In genomic region chr13:31531186-31531585, GRCm38 (mm10) we compare ENCODE assay signal across 24 mouse cellular contexts. TPM values are rescaled to one million over a fixed set of nuclear protein-coding genes. Genes with fewer than 3 reads are reported as not detected.
A peak's percentile ranks its signal among the peaks of the same experiment; 100 is the strongest.
DNase-seq lines count a peak whose midpoint lies in the region; ATAC-seq and TF ChIP-seq lines count a peak whose summit lies in the region.
"Had no signal": no experiment of that assay in that cellular context is flagged by ENCODE, and none has a peak within 500 bp of the region (broad histone marks: within the 10 kb centered on the region; RNA-seq: fewer than 3 reads in every experiment).

No protein-coding gene starts in this region.

- ATAC-seq in hindbrain, embryonic 12.5 days (ENCODE audit: low FRiP score): 0 out of 2 replicates have a peak, but pooled peaks have one; percentile 8
- no peak for ATAC-seq in hindbrain, embryonic 16.5 days
- no peak for ATAC-seq in liver, embryonic 12.5 days
- ATAC-seq in liver, embryonic 16.5 days (ENCODE audit: low read depth): peak; percentile 81
- ATAC-seq: forebrain, embryonic 16.5 days had no signal

- no peaks in the 10 kb centered on the region for H3K36me3 ChIP-seq in hindbrain, embryonic 12.5 days
- no peaks in the 10 kb centered on the region for H3K36me3 ChIP-seq in hindbrain, embryonic 16.5 days (ENCODE audit: control insufficient read depth, insufficient read depth, low read length)
- H3K36me3 ChIP-seq in liver, adult 2 months (ENCODE audit: control insufficient read depth, insufficient read depth, low read length): no peaks in the 10 kb centered on the region
- H3K36me3 ChIP-seq in liver, embryonic 12.5 days: no peaks in the 10 kb centered on the region
- no peaks in the 10 kb centered on the region for H3K36me3 ChIP-seq in liver, embryonic 16.5 days (ENCODE audit: control insufficient read depth, insufficient read depth)
- H3K36me3 ChIP-seq in myocyte (ENCODE audit: control insufficient read depth, insufficient read depth): no peaks in the 10 kb centered on the region
- H3K36me3 ChIP-seq: embryonic facial prominence, embryonic 13.5 days; forebrain, embryonic 12.5 days; heart, embryonic 13.5 days had no signal

- H3K4me2 ChIP-seq in hindbrain, embryonic 12.5 days (replicated peaks): no peak overlapping the region
- H3K4me2 ChIP-seq in hindbrain, embryonic 16.5 days (ENCODE audit: low read length): no peak overlapping the region
- H3K4me2 ChIP-seq in liver, embryonic 12.5 days: no peak overlapping the region
- no peak overlapping the region for H3K4me2 ChIP-seq in liver, embryonic 16.5 days (ENCODE audit: low read depth, low read length)
- peak overlapping the region; percentile 67 for H3K4me2 ChIP-seq in myocyte (ENCODE audit: low read depth)
- H3K4me2 ChIP-seq: embryonic facial prominence, embryonic 13.5 days; forebrain, embryonic 12.5 days; heart, embryonic 13.5 days; hindbrain, embryonic 14.5 days had no signal

- H3K27me3 ChIP-seq in hindbrain, embryonic 12.5 days: peaks cover 22% of the 10 kb centered on the region
- H3K27me3 ChIP-seq in hindbrain, embryonic 16.5 days (replicated peaks; ENCODE audit: control insufficient read depth, insufficient read depth, low read length): peaks cover 3% of the 10 kb centered on the region
- no peaks in the 10 kb centered on the region for H3K27me3 ChIP-seq in liver, adult 2 months (ENCODE audit: control insufficient read depth, insufficient read depth, low read length)
- no peaks in the 10 kb centered on the region for H3K27me3 ChIP-seq in liver, embryonic 12.5 days (replicated peaks)
- no peaks in the 10 kb centered on the region for H3K27me3 ChIP-seq in liver, embryonic 16.5 days (ENCODE audit: control insufficient read depth, insufficient read depth, low read depth, low read length)
- no peaks in the 10 kb centered on the region for H3K27me3 ChIP-seq in myocyte (ENCODE audit: control insufficient read depth, insufficient read depth, insufficient read length)
- H3K27me3 ChIP-seq: embryonic facial prominence, embryonic 13.5 days; forebrain, embryonic 12.5 days; heart, embryonic 13.5 days had no signal

- TF ChIP-seq POLR2A in liver, adult 2 months (IDR thresholded peaks at IDR 0.05; ENCODE audit: extremely low read depth, insufficient read depth, low read length): no peak
- TF ChIP-seq POLR2A in myocyte (IDR thresholded peaks at IDR 0.05; ENCODE audit: insufficient read length, low read depth): no peak

- H3K4me3 ChIP-seq in hindbrain, embryonic 12.5 days: no peak overlapping the region
- no peak overlapping the region for H3K4me3 ChIP-seq in hindbrain, embryonic 16.5 days (ENCODE audit: low read length)
- H3K4me3 ChIP-seq in liver, adult 2 months (ENCODE audit: insufficient read depth, low read depth, low read length): no peak overlapping the region
- no peak overlapping the region for H3K4me3 ChIP-seq in liver, embryonic 12.5 days
- H3K4me3 ChIP-seq in liver, embryonic 16.5 days (ENCODE audit: low read depth, low read length): no peak overlapping the region
- H3K4me3 ChIP-seq in myocyte: no peak overlapping the region
- H3K4me3 ChIP-seq: embryonic facial prominence, embryonic 13.5 days; forebrain, embryonic 12.5 days; heart, adult 2 months; heart, embryonic 13.5 days had no signal

- H3K79me2 ChIP-seq in liver, adult 2 months (ENCODE audit: control insufficient read depth, insufficient read depth, low read length): no peaks in the 10 kb centered on the region
- H3K79me2 ChIP-seq in myocyte (ENCODE audit: control insufficient read depth, insufficient read depth): no peaks in the 10 kb centered on the region

- no peak overlapping the region for H3K9ac ChIP-seq in hindbrain, embryonic 12.5 days
- no peak overlapping the region for H3K9ac ChIP-seq in hindbrain, embryonic 16.5 days (ENCODE audit: low read depth, low read length)
- 0 out of 2 replicates have a peak overlapping the region, but pooled peaks have one; percentile 48 for H3K9ac ChIP-seq in liver, adult 2 months (ENCODE audit: low read depth, low read length)
- H3K9ac ChIP-seq in liver, embryonic 12.5 days: no peak overlapping the region
- no peak overlapping the region for H3K9ac ChIP-seq in liver, embryonic 16.5 days (ENCODE audit: low read depth, low read length)
- H3K9ac ChIP-seq: embryonic facial prominence, embryonic 13.5 days; forebrain, embryonic 12.5 days; heart, embryonic 13.5 days; hindbrain, embryonic 14.5 days had no signal

- TF ChIP-seq CTCF in liver, adult 2 months (IDR thresholded peaks at IDR 0.05; ENCODE audit: low read depth, low read length): 0 out of 2 replicates have a peak, but pooled peaks have one; percentile 10

- H3K27ac ChIP-seq in hindbrain, embryonic 12.5 days: no peak overlapping the region
- no peak overlapping the region for H3K27ac ChIP-seq in hindbrain, embryonic 16.5 days (ENCODE audit: low read depth, low read length)
- H3K27ac ChIP-seq in liver, adult 2 months (replicated peaks; ENCODE audit: insufficient read depth, low read depth, low read length): peak overlapping the region; percentile 81
- no peak overlapping the region for H3K27ac ChIP-seq in liver, embryonic 12.5 days
- peak overlapping the region; percentile 41; the same call in 1 of the 2 replicates for H3K27ac ChIP-seq in liver, embryonic 16.5 days (ENCODE audit: low read length)
- H3K27ac ChIP-seq: embryonic facial prominence, embryonic 13.5 days; forebrain, embryonic 12.5 days; heart, adult 2 months; heart, embryonic 13.5 days; hindbrain, embryonic 14.5 days had no signal

- peak; percentile 94 for DNase-seq in liver, adult 2 months (ENCODE audit: extremely low read depth, low read depth, low spot score)
- DNase-seq in cerebellum, postnatal 14 days: no peak
- no peak for DNase-seq in c-Kit-positive CD71-positive TER-119-positive erythroid progenitor cells, embryonic 14.5 days (ENCODE audit: low spot score)
- DNase-seq: adrenal gland, postnatal 10 days; cerebellum, adult 11-12 months; cerebellum, adult 9-10 months; cerebellum, postnatal 36 days; gastrocnemius, postnatal 14 days; heart, adult 2 months; heart, postnatal 36 days had no signal

- no peaks in the 10 kb centered on the region for H3K9me3 ChIP-seq in hindbrain, embryonic 12.5 days (replicated peaks)
- no peaks in the 10 kb centered on the region for H3K9me3 ChIP-seq in hindbrain, embryonic 16.5 days (ENCODE audit: control insufficient read depth, low read length)
- H3K9me3 ChIP-seq in liver, embryonic 12.5 days (replicated peaks): no peaks in the 10 kb centered on the region
- H3K9me3 ChIP-seq in liver, embryonic 16.5 days (replicated peaks; ENCODE audit: control insufficient read depth, low read length): no peaks in the 10 kb centered on the region
- H3K9me3 ChIP-seq: embryonic facial prominence, embryonic 13.5 days; forebrain, embryonic 12.5 days; heart, embryonic 13.5 days had no signal

- H3ac ChIP-seq in myocyte (ENCODE audit: control insufficient read depth, insufficient read length): no peak overlapping the region

- 77% methylated on average over 5 of the region's 5 CpGs for WGBS in hindbrain, embryonic 12.5 days
- WGBS in hindbrain, embryonic 16.5 days: 75% methylated on average over 5 of the region's 5 CpGs
- WGBS in liver, adult 2 months: 13% methylated on average over 5 of the region's 5 CpGs
- 54% methylated on average over 5 of the region's 5 CpGs for WGBS in liver, embryonic 12.5 days (ENCODE audit: insufficient replicate concordance)
- 45% methylated on average over 5 of the region's 5 CpGs for WGBS in liver, embryonic 16.5 days (ENCODE audit: insufficient replicate concordance)

- peaks cover 7% of the 10 kb centered on the region; the same call in 1 of the 2 replicates for H3K4me1 ChIP-seq in hindbrain, embryonic 12.5 days
- 0 out of 2 replicates have a peak, but pooled peaks cover 3% of the 10 kb centered on the region for H3K4me1 ChIP-seq in hindbrain, embryonic 16.5 days (ENCODE audit: control insufficient read depth, insufficient read depth, low read depth, low read length)
- peaks cover 15% of the 10 kb centered on the region for H3K4me1 ChIP-seq in liver, adult 2 months (ENCODE audit: control insufficient read depth, insufficient read depth, low read length)
- 0 out of 2 replicates have a peak, but pooled peaks cover 6% of the 10 kb centered on the region for H3K4me1 ChIP-seq in liver, embryonic 12.5 days
- no peaks in the 10 kb centered on the region for H3K4me1 ChIP-seq in liver, embryonic 16.5 days (ENCODE audit: control insufficient read depth, low read depth, low read length)
- H3K4me1 ChIP-seq: embryonic facial prominence, embryonic 13.5 days; forebrain, embryonic 12.5 days had no signal

TF ChIP-seq in myocyte, 11 proteins besides CTCF, POLR2A, EP300 and RAD21 (continues in another document):
- TF ChIP-seq TCF3 (IDR thresholded peaks at IDR 0.05; ENCODE audit: insufficient read length, low read depth): no peak
- no peak for TF ChIP-seq MAX (IDR thresholded peaks at IDR 0.05; ENCODE audit: low read depth)
- no peak for TF ChIP-seq REST (IDR thresholded peaks at IDR 0.05; ENCODE audit: insufficient read depth, insufficient read length)
- TF ChIP-seq MYOD1 (IDR thresholded peaks at IDR 0.05; ENCODE audit: control insufficient read depth in 1 of 3, insufficient read length in 2 of 3, low read depth in 2 of 3): no peak
- TF ChIP-seq TCF12 (IDR thresholded peaks at IDR 0.05; ENCODE audit: insufficient read depth, poor library complexity, severe bottlenecking): no peak
- TF ChIP-seq MYOG (IDR thresholded peaks at IDR 0.05; ENCODE audit: control insufficient read depth in 1 of 3, insufficient read depth in 1 of 3, insufficient read length in 2 of 3, low read depth in 2 of 3): no peak
- no peak for TF ChIP-seq SRF (IDR thresholded peaks at IDR 0.05; ENCODE audit: control insufficient read depth, insufficient read length, low read depth)
- TF ChIP-seq E2F4 (IDR thresholded peaks at IDR 0.05; ENCODE audit: insufficient read depth): no peak

RNA-seq across cellular contexts. Expression of gene Foxq1, which starts 24.7 kb away (rescaled TPM):
- 2.9 and 3.0 TPM in 2 replicates for polyA plus RNA-seq in hindbrain, embryonic 12.5 days (2016; fragmentation: Nextera tagmentation; extraction: Ambion mirVana)
- 1.2 and 1.4 TPM in 2 replicates for polyA plus RNA-seq in hindbrain, embryonic 16.5 days (2015; fragmentation: Nextera tagmentation; extraction: Ambion mirVana)
- 1.6 and 3.9 TPM in 2 replicates for total RNA-seq in liver, adult 2 months (2014; rRNA removed)
- 5.1 and 10.2 TPM in 2 replicates for polyA plus RNA-seq in liver, adult 2 months (2012; rRNA removed)
- polyA plus RNA-seq in liver, embryonic 12.5 days (2016; fragmentation: Nextera tagmentation; extraction: Ambion mirVana): 0.07 and 0.10 TPM in 2 replicates
- 0.68 and 0.98 TPM in 2 replicates for polyA plus RNA-seq in liver, embryonic 16.5 days (2015; fragmentation: Nextera tagmentation; extraction: Ambion mirVana)
- polyA plus RNA-seq in myocyte (2012; fragmentation: generic; extraction: Trizol): 2.4 TPM
- total RNA-seq: gastrocnemius, postnatal 14 days; MEL had no signal

RNA-seq across cellular contexts. Expression of gene A530084C06Rik, which starts 27.9 kb away (rescaled TPM):
- polyA plus RNA-seq in hindbrain, embryonic 12.5 days (2016; fragmentation: Nextera tagmentation; extraction: Ambion mirVana): not detected in 2 replicates
- not detected in 2 replicates for polyA plus RNA-seq in hindbrain, embryonic 16.5 days (2015; fragmentation: Nextera tagmentation; extraction: Ambion mirVana)
- 0.46 and 0.60 TPM in 2 replicates for total RNA-seq in liver, adult 2 months (2014; rRNA removed)
- 0.21 and 0.25 TPM in 2 replicates for polyA plus RNA-seq in liver, adult 2 months (2012; rRNA removed)
- polyA plus RNA-seq in liver, embryonic 12.5 days (2016; fragmentation: Nextera tagmentation; extraction: Ambion mirVana): not detected in 2 replicates
- not detected in 2 replicates for polyA plus RNA-seq in liver, embryonic 16.5 days (2015; fragmentation: Nextera tagmentation; extraction: Ambion mirVana)
- polyA plus RNA-seq in myocyte (2012; fragmentation: generic; extraction: Trizol): not detected
- total RNA-seq: gastrocnemius, adult 18-20 months; gastrocnemius, postnatal 14 days; MEL had no signal
- polyA plus RNA-seq: C2C12; embryonic facial prominence, embryonic 13.5 days; forebrain, embryonic 12.5 days; forebrain, embryonic 16.5 days; heart, adult 2 months; heart, embryonic 13.5 days; heart, postnatal 0 days; hindbrain, embryonic 14.5 days had no signal

Comparison
In these comparisons a context has a peak if more than half of its experiments do, and no peak if none do; other contexts are left out.
1. ATAC-seq: peak in hindbrain, embryonic 12.5 days (single experiment) and liver, embryonic 16.5 days (single experiment); none in hindbrain, embryonic 16.5 days (single experiment) and liver, embryonic 12.5 days (single experiment).
2. H3K27ac ChIP-seq: peak in liver, adult 2 months (single experiment) and liver, embryonic 16.5 days (single experiment); none in hindbrain, embryonic 12.5 days (single experiment), hindbrain, embryonic 16.5 days (single experiment) and liver, embryonic 12.5 days (single experiment).